Mouse (Mus musculus) heart, embryonic 12.5 days (tissue): ENCODE data around the gene Olfr173. TPM values are rescaled to one million over a fixed set of nuclear protein-coding genes. Genes with fewer than 3 reads are reported as not detected.

Experiments used
- ATAC-seq: fragments of 200-750 bp; cut with Nextera tagmentation; 2 replicates; pipeline ENCODE4 v1.8.0; 2017; ENCODE audit warnings: moderate TSS enrichment, moderate library complexity; ENCODE audit not compliant: insufficient number of reproducible peaks, low FRiP score
- H3K27ac ChIP-seq: fragments of 300-500 bp; sonication (generic); 2 replicates; pipeline ENCODE4 v1.5.1; 2016; ENCODE audit warnings: mild to moderate bottlenecking, moderate library complexity; ENCODE audit not compliant: poor library complexity, severe bottlenecking
- H3K27me3 ChIP-seq: fragments of 300-500 bp; sonication (generic); replicated peaks from 2 replicates; pipeline ENCODE4 v1.6.1; 2016; ENCODE audit warnings: mild to moderate bottlenecking, moderate library complexity
- H3K36me3 ChIP-seq: fragments of 300-500 bp; sonication (generic); 2 replicates; pipeline ENCODE4 v1.6.1; 2016; ENCODE audit warnings: mild to moderate bottlenecking, moderate library complexity
- H3K4me1 ChIP-seq: fragments of 300-500 bp; sonication (generic); replicated peaks from 2 replicates; pipeline ENCODE4 v1.6.1; 2016; ENCODE audit warnings: mild to moderate bottlenecking
- H3K4me2 ChIP-seq: fragments of 300-500 bp; sonication (generic); 2 replicates; pipeline ENCODE4 v1.6.1; 2016; ENCODE audit warnings: mild to moderate bottlenecking, moderate library complexity
- H3K4me3 ChIP-seq: fragments of 300-500 bp; sonication (generic); 2 replicates; pipeline ENCODE4 v1.5.1; 2016; ENCODE audit warnings: mild to moderate bottlenecking
- H3K9ac ChIP-seq: fragments of 300-500 bp; sonication (generic); 2 replicates; pipeline ENCODE4 v1.6.1; 2016; ENCODE audit warnings: mild to moderate bottlenecking, moderate library complexity
- H3K9me3 ChIP-seq: fragments of 300-500 bp; sonication (generic); replicated peaks from 2 replicates; pipeline ENCODE4 v1.6.1; 2016; ENCODE audit warnings: mild to moderate bottlenecking, moderate library complexity
- WGBS: fragments of 180-500 bp; shearing (Covaris S2); methylation state at CpG from one replicate; pipeline ENCODE4 v1.1.7; 2016; 5-methylcytosine and 5-hydroxymethylcytosine counted together
- microRNA-seq: library from miRNA; unstranded; fragments of <30 nt; microRNA quantifications from one replicate; pipeline ENCODE4, GENCODE M21; 2017
- polyA plus RNA-seq: library from polyadenylated mRNA; unstranded; fragments of >200 nt; fragmentation: Nextera tagmentation; extraction: Ambion mirVana; gene quantifications from 2 replicates; pipeline ENCODE4 v1.2.1, GENCODE M21; 2016

Olfr173 gene
- polyA plus RNA-seq: not detected in 2 replicates

GRCm38 (mm10) chr16:58800168-58800567, at the start of gene Olfr173:
Olfr173 (minus strand) TSS chr16:58800268.
- Histone ChIP-seq H3K9me3 (no peaks in the 10 kb centered on the region), H3K4me1 (no peaks in the 10 kb centered on the region), H3K27ac (no peak within 1 kb of the TSS), H3K4me3 (no peak within 1 kb of the TSS), H3K9ac (no peak within 1 kb of the TSS), H3K27me3 (no peaks in the 10 kb centered on the region), H3K4me2 (no peak within 1 kb of the TSS), H3K36me3 (no peaks in the 10 kb centered on the region)
- 63% methylated on average over 2 of the region's 2 CpGs for WGBS
- ATAC-seq: no peak

- no peaks in the 10 kb centered on the region for H3K4me1 ChIP-seq
- no peak within 1 kb of the TSS for H3K9ac ChIP-seq
- H3K9me3 ChIP-seq: no peaks in the 10 kb centered on the region
- no peak for ATAC-seq
- H3K36me3 ChIP-seq: no peaks in the 10 kb centered on the region
- WGBS: 75% methylated on average over 1 of the region's 1 CpGs
- H3K4me3 ChIP-seq: no peak within 1 kb of the TSS
- H3K27ac ChIP-seq: no peak within 1 kb of the TSS
- no peaks in the 10 kb centered on the region for H3K27me3 ChIP-seq
- no peak within 1 kb of the TSS for H3K4me2 ChIP-seq
Measured at GRCm38 (mm10) chr16:58826732-58827319, 26.8 kb upstream of the Olfr173 start, which contains the start of gene Olfr175-ps1. Olfr175-ps1 (minus strand) TSS chr16:58826782.

GRCm38 (mm10) chr16:58763076-58763475, 37.0 kb downstream of the Olfr173 start, which contains the start of gene Olfr172:
Olfr172 (minus strand) TSS chr16:58763176.
- Histone ChIP-seq H3K4me2 (no peak within 1 kb of the TSS), H3K36me3 (no peaks in the 10 kb centered on the region), H3K4me3 (no peak within 1 kb of the TSS), H3K27ac (no peak within 1 kb of the TSS), H3K9ac (no peak within 1 kb of the TSS), H3K4me1 (no peaks in the 10 kb centered on the region), H3K9me3 (0 out of 2 replicates have a peak, but pooled peaks cover 2% of the 10 kb centered on the region), H3K27me3 (no peaks in the 10 kb centered on the region)
- WGBS: 75% methylated on average over 1 of the region's 1 CpGs
- ATAC-seq: no peak

- no peaks in the 10 kb centered on the region for H3K4me1 ChIP-seq
- H3K36me3 ChIP-seq: no peaks in the 10 kb centered on the region
- no peak for ATAC-seq
- H3K27ac ChIP-seq: no peak overlapping the region
- H3K27me3 ChIP-seq: no peaks in the 10 kb centered on the region
- no peak overlapping the region for H3K4me3 ChIP-seq
- no peak overlapping the region for H3K9ac ChIP-seq
- H3K4me2 ChIP-seq: no peak overlapping the region
- no peaks in the 10 kb centered on the region for H3K9me3 ChIP-seq
Measured at GRCm38 (mm10) chr16:58756191-58756590, 43.9 kb downstream of the Olfr173 start.

- Histone ChIP-seq H3K4me2 (no peak overlapping the region), H3K9me3 (no peaks in the 10 kb centered on the region), H3K27ac (no peak overlapping the region), H3K4me1 (peaks cover 5% of the 10 kb centered on the region), H3K36me3 (no peaks in the 10 kb centered on the region), H3K9ac (no peak overlapping the region), H3K4me3 (no peak overlapping the region), H3K27me3 (no peaks in the 10 kb centered on the region)
- WGBS: 23% methylated on average over 1 of the region's 1 CpGs
- ATAC-seq: no peak
Measured at GRCm38 (mm10) chr16:58751314-58751713, 48.8 kb downstream of the Olfr173 start.

- Histone ChIP-seq H3K4me3 (no peak overlapping the region), H3K36me3 (no peaks in the 10 kb centered on the region), H3K27me3 (no peaks in the 10 kb centered on the region), H3K27ac (no peak overlapping the region), H3K4me2 (no peak overlapping the region), H3K9me3 (no peaks in the 10 kb centered on the region), H3K4me1 (peaks cover 5% of the 10 kb centered on the region), H3K9ac (no peak overlapping the region)
- no peak for ATAC-seq
- 27% methylated on average over 4 of the region's 4 CpGs for WGBS
Measured at GRCm38 (mm10) chr16:58746715-58747114, 53.4 kb downstream of the Olfr173 start.

Small RNA genes within 50 kb of the gene (microRNA-seq; reads per million reads assigned to microRNA genes)
- gene Gm27564: not detected

Other genes with a start within 250 kb of the Olfr173 start
- not detected in 2 replicates for gene Gm813, start 183.3 kb downstream of the Olfr173 start, polyA plus RNA-seq
- gene E330017A01Rik, start 161.5 kb downstream of the Olfr173 start, polyA plus RNA-seq: 0.17 TPM in 1 of 2 replicates, not detected in the other
- gene Cpox, start 130.0 kb downstream of the Olfr173 start, polyA plus RNA-seq: 39.9 and 48.0 TPM in 2 replicates
- gene Gpr15, start 81.2 kb downstream of the Olfr173 start, polyA plus RNA-seq: not detected in 2 replicates
- gene Cldnd1, start 72.4 kb downstream of the Olfr173 start, polyA plus RNA-seq: 111 and 112 TPM in 2 replicates
- gene Olfr172, start 37.1 kb downstream of the Olfr173 start, polyA plus RNA-seq: not detected in 2 replicates
- not detected in 2 replicates for gene Olfr175-ps1, start 26.5 kb upstream of the Olfr173 start, polyA plus RNA-seq
- gene Olfr177, start 74.5 kb upstream of the Olfr173 start, polyA plus RNA-seq: not detected in 2 replicates
- not detected in 2 replicates for gene Olfr178, start 91.8 kb upstream of the Olfr173 start, polyA plus RNA-seq
- gene Olfr181, start 128.5 kb upstream of the Olfr173 start, polyA plus RNA-seq: not detected in 2 replicates
- gene Olfr180, start 129.1 kb upstream of the Olfr173 start, polyA plus RNA-seq: not detected in 2 replicates
- gene Olfr183, start 195.1 kb upstream of the Olfr173 start, polyA plus RNA-seq: not detected in 2 replicates
- gene Olfr186, start 230.0 kb upstream of the Olfr173 start, polyA plus RNA-seq: not detected in 2 replicates
- not detected in 2 replicates for gene Olfr187, start 239.5 kb upstream of the Olfr173 start, polyA plus RNA-seq